Comparison of ENCODE assay signal across 7 mouse cellular contexts in genomic region chr2:153224946-153225594, GRCm38 (mm10). TPM values are rescaled to one million over a fixed set of nuclear protein-coding genes. Genes with fewer than 3 reads are reported as not detected.
DNase-seq lines count a peak whose midpoint lies in the region; ATAC-seq lines count a peak whose summit lies in the region.

Gene Tspyl3, minus strand, starts transcription at chr2:153225441.

- peaks cover 31% of the 10 kb centered on the region for H3K36me3 ChIP-seq in forebrain, embryonic 12.5 days (replicated peaks)

- H3K4me2 ChIP-seq in forebrain, embryonic 12.5 days = peak within 1 kb of the TSS; percentile 72

- peak within 1 kb of the TSS; percentile 51 for H3K4me3 ChIP-seq in forebrain, embryonic 12.5 days (replicated peaks)

- 4% methylated on average over 31 of the region's 31 CpGs for WGBS in forebrain, embryonic 12.5 days

- H3K27ac ChIP-seq in forebrain, embryonic 12.5 days = peak within 1 kb of the TSS; percentile 69

- H3K9me3 ChIP-seq in forebrain, embryonic 12.5 days = no peaks in the 10 kb centered on the region

- ATAC-seq in forebrain, embryonic 12.5 days (ENCODE audit: low FRiP score) = peak; percentile 57; the same call in 1 of the 2 replicates
- peak; percentile 78 to 80 for ATAC-seq in hematopoietic stem cell, adult 5-6 weeks (replicated peaks in 1 of 2; ENCODE audit: insufficient read depth in 1 of 2, low FRiP score in 2 of 2, low TSS enrichment in 1 of 2, low read depth in 1 of 2, poor library complexity in 2 of 2, severe bottlenecking in 2 of 2)

- H3K9ac ChIP-seq in forebrain, embryonic 12.5 days = peak within 1 kb of the TSS; percentile 66

- peak; percentile 65 for DNase-seq in ES-CJ7 (ENCODE audit: low read depth, low spot score)
- peak; percentile 42 for DNase-seq in brain, embryonic 18.5 days (ENCODE audit: low read depth, low spot score)
- peak; percentile 50 to 55 for DNase-seq in left cerebral cortex, adult 8-10 months (ENCODE audit: low spot score in 2 of 2)
- DNase-seq in lung, postnatal 4 days = peak; percentile 55 to 59
- DNase-seq in right cerebral cortex, postnatal 14 days = peak; percentile 62

- peaks cover 14% of the 10 kb centered on the region for H3K4me1 ChIP-seq in forebrain, embryonic 12.5 days

- no peaks in the 10 kb centered on the region for H3K27me3 ChIP-seq in forebrain, embryonic 12.5 days

RNA-seq across cellular contexts. Expression of gene Tspyl3, which starts in this region (rescaled TPM):
- polyA plus RNA-seq in forebrain, embryonic 12.5 days (2016; fragmentation: Nextera tagmentation; extraction: Ambion mirVana) = 9.5 TPM in 2 replicates
- 18.2 and 19.4 TPM in 2 replicates for total RNA-seq in hematopoietic stem cell, adult 5-6 weeks (2017)
- 10 to 100 TPM; 26.5 to 30.0 (median 27.9) TPM for total RNA-seq in left cerebral cortex, adult 8-10 months (2022)

Comparison
In these comparisons a context has a peak if more than half of its experiments do, and no peak if none do; other contexts are left out.
1. Peak in every context shown above with its lines: DNase-seq, ATAC-seq, H3K4me3 ChIP-seq and H3K27ac ChIP-seq.